Mouse (Mus musculus) Patski (cell line): ENCODE measurements around the gene Slc9a9. TPM values are rescaled to one million over a fixed set of nuclear protein-coding genes. Genes with fewer than 3 reads are reported as not detected.

ENCODE experiments used
- ATAC-seq: fragments of 100-300 bp; one replicate; pipeline ENCODE4 v1.8.0; 2021
- CTCF ChIA-PET: fragments of 350-600 bp; sonication (Branson Sonifier 250); formaldehyde crosslinking; loops from one replicate; lab custom pipeline; 2022; ENCODE audit warnings: inconsistent platforms; lab: Charles Lee
- POLR2A ChIA-PET: fragments of 350-600 bp; sonication (Branson Sonifier 250); formaldehyde crosslinking; loops from one replicate; lab custom pipeline; 2022; ENCODE audit warnings: antibody characterized with exemption, inconsistent platforms; lab: Charles Lee
- DNase-seq: peaks from one replicate; pipeline ENCODE4 v3.0.0-alpha.2; 2011; ENCODE audit warnings: low read depth, low spot score
- H3K27me3 ChIP-seq: fragments of 371-371 bp; one replicate; pipeline ENCODE4 v1.5.1; 2021
- CTCF ChIP-seq: fragments of 100-300 bp; IDR thresholded peaks from one replicate; pipeline ENCODE4 v1.5.1; 2021
- in situ Hi-C: fragments of 300-500 bp; cut with MboI; formaldehyde crosslinking; loops from 3 replicates; pipeline ENCODE4 v1.11.1; 2018; ENCODE audit warnings: low pct_unique_long_range_greater_than_20kb, mixed read lengths
- polyA plus RNA-seq: library from polyadenylated mRNA; unstranded; gene quantifications from one replicate; pipeline ENCODE4 v1.2.3, GENCODE M21; 2021

The Slc9a9 gene
- polyA plus RNA-seq, 1 experiment from 2014 or later, result 1.1 TPM

GRCm38 (mm10) chr9:95189218-95189605, 519.5 kb downstream of the Slc9a9 start:
- ATAC-seq, result no peak
- no peaks in the 10 kb centered on the region for H3K27me3 ChIP-seq
- POLR2A ChIA-PET, result no interaction called here
- no peak for DNase-seq
- CTCF ChIA-PET, result no interaction called here
- no peak for TF ChIP-seq CTCF
- in situ Hi-C loops, result no loop called here

- in situ Hi-C loops, result loop anchor here (5.0 to 10.0 kb wide), 2 partner anchors 34 to 213 kb away; partner anchors contain the start of gene Chst2
- no peak for DNase-seq
- TF ChIP-seq CTCF, result no peak
- no peak for ATAC-seq
- POLR2A ChIA-PET, result no interaction called here
- CTCF ChIA-PET, result interaction anchor here (1.0 kb wide), 1 partner anchor 10 kb away, joined by 4 read pairs; no protein-coding TSS in a partner anchor
- no peaks in the 10 kb centered on the region for H3K27me3 ChIP-seq
Observed at GRCm38 (mm10) chr9:95191442-95191841, 521.7 kb downstream of the Slc9a9 start.

GRCm38 (mm10) chr9:95192901-95193532, 523.3 kb downstream of the Slc9a9 start:
- DNase-seq, result peak; percentile 65
- no peaks in the 10 kb centered on the region for H3K27me3 ChIP-seq
- ChIA-PET POLR2A (no interaction called here), CTCF (no interaction called here)
- peak; percentile 52 for ATAC-seq
- in situ Hi-C loops, result loop anchor here (5.0 to 10.0 kb wide), 2 partner anchors 36 to 212 kb away; partner anchors contain the start of gene Chst2
- no peak for TF ChIP-seq CTCF

GRCm38 (mm10) chr9:95193672-95194071, 524.0 kb downstream of the Slc9a9 start:
- ChIA-PET CTCF (no interaction called here), POLR2A (no interaction called here)
- no peak for ATAC-seq
- DNase-seq, result no peak
- H3K27me3 ChIP-seq, result no peaks in the 10 kb centered on the region
- in situ Hi-C loops, result loop anchor here (5.0 to 10.0 kb wide), 2 partner anchors 36 to 211 kb away; partner anchors contain the start of gene Chst2
- TF ChIP-seq CTCF, result no peak

- in situ Hi-C loops, result loop anchor here (5.0 to 10.0 kb wide), 2 partner anchors 37 to 211 kb away; partner anchors contain the start of gene Chst2
- CTCF ChIA-PET, result no interaction called here
- ATAC-seq, result no peak
- DNase-seq, result peak; percentile 38
- POLR2A ChIA-PET, result no interaction called here
- no peak for TF ChIP-seq CTCF
- H3K27me3 ChIP-seq, result no peaks in the 10 kb centered on the region
Observed at GRCm38 (mm10) chr9:95194158-95194557, 524.4 kb downstream of the Slc9a9 start.

GRCm38 (mm10) chr9:95207661-95208060, 538.0 kb downstream of the Slc9a9 start:
- ChIA-PET POLR2A (no interaction called here), CTCF (no interaction called here)
- TF ChIP-seq CTCF, result no peak
- no peaks in the 10 kb centered on the region for H3K27me3 ChIP-seq
- in situ Hi-C loops, result no loop called here
- ATAC-seq (no peak), DNase-seq (no peak)

- in situ Hi-C loops, result no loop called here
- ChIA-PET CTCF (interaction anchor here (1.1 kb wide), 1 partner anchor 13 kb away, joined by 3 read pairs; no protein-coding TSS in a partner anchor), POLR2A (no interaction called here)
- ATAC-seq (no peak), DNase-seq (no peak)
- no peak for TF ChIP-seq CTCF
- no peaks in the 10 kb centered on the region for H3K27me3 ChIP-seq
Observed at GRCm38 (mm10) chr9:95208681-95209080, 539.0 kb downstream of the Slc9a9 start.

- DNase-seq (no peak), ATAC-seq (no peak)
- no peaks in the 10 kb centered on the region for H3K27me3 ChIP-seq
- CTCF ChIA-PET, result interaction anchor here (1.5 kb wide), 1 partner anchor 12 kb away, joined by 3 read pairs; no protein-coding TSS in a partner anchor
- POLR2A ChIA-PET, result interaction anchor here (1.7 kb wide), 1 partner anchor 18 kb away, joined by 5 read pairs; no protein-coding TSS in a partner anchor
- in situ Hi-C loops, result no loop called here
- no peak for TF ChIP-seq CTCF
Observed at GRCm38 (mm10) chr9:95220009-95220408, 550.3 kb downstream of the Slc9a9 start.

- ChIA-PET CTCF (interaction anchor here (0.7 to 1.3 kb wide), 2 partner anchors 9 to 12 kb away, joined by 3 read pairs; no protein-coding TSS in a partner anchor), POLR2A (interaction anchor here (1.7 kb wide), 1 partner anchor 17 kb away, joined by 5 read pairs; no protein-coding TSS in a partner anchor)
- no peaks in the 10 kb centered on the region for H3K27me3 ChIP-seq
- DNase-seq (no peak), ATAC-seq (no peak)
- in situ Hi-C loops, result no loop called here
- TF ChIP-seq CTCF, result no peak
Observed at GRCm38 (mm10) chr9:95221310-95221709, 551.6 kb downstream of the Slc9a9 start.

GRCm38 (mm10) chr9:95226986-95227385, 557.3 kb downstream of the Slc9a9 start:
- in situ Hi-C loops, result no loop called here

GRCm38 (mm10) chr9:95228123-95228522, 558.4 kb downstream of the Slc9a9 start:
- no peak for ATAC-seq
- CTCF ChIA-PET, result interaction anchor here (1.2 kb wide), 1 partner anchor 10 kb away, joined by 3 read pairs; no protein-coding TSS in a partner anchor
- no peak for DNase-seq
- TF ChIP-seq CTCF, result no peak
- POLR2A ChIA-PET, result no interaction called here
- in situ Hi-C loops, result no loop called here
- no peaks in the 10 kb centered on the region for H3K27me3 ChIP-seq

More at GRCm38 (mm10) chr9:95226986-95227385, 557.3 kb downstream of the Slc9a9 start:
- ChIA-PET POLR2A (no interaction called here), CTCF (no interaction called here)
- no peaks in the 10 kb centered on the region for H3K27me3 ChIP-seq
- ATAC-seq (no peak), DNase-seq (no peak)
- no peak for TF ChIP-seq CTCF
